14 mouse cellular contexts compared by ENCODE assay signal in the genomic region with DNA sequence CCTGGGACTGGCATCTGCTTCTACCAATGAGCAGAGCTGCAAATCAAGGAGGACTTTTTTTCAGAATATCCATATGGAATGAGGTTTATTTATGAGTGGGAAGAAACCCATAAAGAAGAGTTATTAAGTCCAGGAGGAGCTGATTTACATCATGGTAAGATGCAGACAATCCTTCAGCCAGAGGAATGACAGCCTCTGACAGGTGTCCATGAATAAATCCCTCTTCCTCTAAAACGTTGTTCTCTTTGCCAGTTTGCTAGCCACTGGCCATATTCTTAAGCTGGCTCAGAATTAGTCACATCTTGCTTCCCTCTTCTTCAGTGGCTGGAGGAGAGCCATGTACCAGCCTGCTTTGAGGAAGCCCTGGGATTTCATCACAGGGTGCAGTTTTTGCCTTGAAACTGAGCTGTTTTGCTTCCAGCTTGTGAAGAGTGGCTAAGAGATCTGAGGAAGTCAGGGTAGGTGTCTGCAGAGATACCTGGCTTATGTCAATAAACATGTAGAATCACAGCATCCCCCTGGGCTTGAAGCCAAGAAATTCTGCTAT.
DNase-seq lines count a peak whose midpoint lies in the region; ATAC-seq and TF ChIP-seq lines count a peak whose summit lies in the region.
"Had no signal": no experiment of that assay in that cellular context is flagged by ENCODE, and none has a peak within 500 bp of the region (broad histone marks: within the 10 kb centered on the region; RNA-seq: fewer than 3 reads in every experiment).

No protein-coding gene starts in this region.

- peak; percentile 10 for DNase-seq in hindbrain, postnatal 0 days (ENCODE audit: low spot score)
- DNase-seq in 3134 (ENCODE audit: extremely low read depth, insufficient read length, low spot score) = peak; percentile 9
- DNase-seq: cerebellum, adult 18-20 months; lung, adult 18-20 months; spleen, adult 18-20 months; thymus, adult 2 months had no signal

- H3K4me1 ChIP-seq in hindbrain, postnatal 0 days (ENCODE audit: insufficient read depth, low read length) = no peaks in the 10 kb centered on the region; the same call in 1 of the 2 replicates
- no peaks in the 10 kb centered on the region for H3K4me1 ChIP-seq in hindbrain, embryonic 16.5 days (ENCODE audit: control insufficient read depth, insufficient read depth, low read depth, low read length)
- H3K4me1 ChIP-seq in cortical plate, adult 2 months (ENCODE audit: control insufficient read depth, insufficient read depth, low read length) = no peaks in the 10 kb centered on the region; the same call in 1 of the 2 replicates
- H3K4me1 ChIP-seq in heart, embryonic 12.5 days (replicated peaks) = 0 out of 2 replicates have a peak, but pooled peaks cover 4% of the 10 kb centered on the region
- H3K4me1 ChIP-seq: embryonic facial prominence, embryonic 12.5 days; forebrain, embryonic 15.5 days; neural tube, embryonic 15.5 days had no signal

- no peak for ATAC-seq in hindbrain, postnatal 0 days
- no peak for ATAC-seq in hindbrain, embryonic 16.5 days
- ATAC-seq in heart, embryonic 12.5 days (ENCODE audit: insufficient number of reproducible peaks, low FRiP score) = no peak
- no peak for ATAC-seq in granulocyte monocyte progenitor cell, adult 5-6 weeks (replicated peaks; ENCODE audit: poor library complexity, severe bottlenecking)
- ATAC-seq: forebrain, embryonic 15.5 days had no signal

- H3K4me3 ChIP-seq in hindbrain, postnatal 0 days (ENCODE audit: low read length) = no peak overlapping the region
- H3K4me3 ChIP-seq in hindbrain, embryonic 16.5 days (ENCODE audit: low read length) = no peak overlapping the region
- H3K4me3 ChIP-seq in C2C12 (ENCODE audit: insufficient read depth, poor library complexity, severe bottlenecking) = no peak overlapping the region
- H3K4me3 ChIP-seq in cortical plate, adult 2 months (ENCODE audit: insufficient read depth, low read length) = no peak overlapping the region
- no peak overlapping the region for H3K4me3 ChIP-seq in heart, embryonic 12.5 days
- H3K4me3 ChIP-seq: embryonic facial prominence, embryonic 12.5 days; forebrain, embryonic 15.5 days; neural tube, embryonic 15.5 days had no signal

- no peaks in the 10 kb centered on the region for H3K27me3 ChIP-seq in hindbrain, postnatal 0 days (ENCODE audit: insufficient read depth, low read length)
- H3K27me3 ChIP-seq in hindbrain, embryonic 16.5 days (replicated peaks; ENCODE audit: control insufficient read depth, insufficient read depth, low read length) = no peaks in the 10 kb centered on the region
- H3K27me3 ChIP-seq in C2C12 (ENCODE audit: control insufficient read depth, insufficient read depth, insufficient read length) = no peaks in the 10 kb centered on the region
- H3K27me3 ChIP-seq in heart, embryonic 12.5 days (replicated peaks) = no peaks in the 10 kb centered on the region
- H3K27me3 ChIP-seq: embryonic facial prominence, embryonic 12.5 days; forebrain, embryonic 15.5 days; neural tube, embryonic 15.5 days had no signal

- no peaks in the 10 kb centered on the region for H3K9me3 ChIP-seq in hindbrain, postnatal 0 days (ENCODE audit: low read length)
- no peaks in the 10 kb centered on the region for H3K9me3 ChIP-seq in hindbrain, embryonic 16.5 days (ENCODE audit: control insufficient read depth, low read length)
- no peaks in the 10 kb centered on the region for H3K9me3 ChIP-seq in heart, embryonic 12.5 days (replicated peaks)
- H3K9me3 ChIP-seq: embryonic facial prominence, embryonic 12.5 days; forebrain, embryonic 15.5 days; neural tube, embryonic 15.5 days had no signal

- no peak overlapping the region for H3K4me2 ChIP-seq in hindbrain, postnatal 0 days (ENCODE audit: low read depth, low read length)
- no peak overlapping the region for H3K4me2 ChIP-seq in hindbrain, embryonic 16.5 days (ENCODE audit: low read length)
- no peak overlapping the region for H3K4me2 ChIP-seq in heart, embryonic 12.5 days
- H3K4me2 ChIP-seq: embryonic facial prominence, embryonic 12.5 days; forebrain, embryonic 15.5 days; neural tube, embryonic 15.5 days had no signal

- H3K36me3 ChIP-seq in hindbrain, postnatal 0 days (ENCODE audit: insufficient read depth, low read length) = no peaks in the 10 kb centered on the region
- H3K36me3 ChIP-seq in hindbrain, embryonic 16.5 days (ENCODE audit: control insufficient read depth, insufficient read depth, low read length) = no peaks in the 10 kb centered on the region
- H3K36me3 ChIP-seq in C2C12 (ENCODE audit: control insufficient read depth, insufficient read depth) = no peaks in the 10 kb centered on the region
- no peaks in the 10 kb centered on the region for H3K36me3 ChIP-seq in heart, embryonic 12.5 days
- H3K36me3 ChIP-seq: embryonic facial prominence, embryonic 12.5 days; forebrain, embryonic 15.5 days; neural tube, embryonic 15.5 days had no signal

- H3K79me3 ChIP-seq in C2C12 (ENCODE audit: low read depth) = no peaks in the 10 kb centered on the region

- no peak overlapping the region for H3ac ChIP-seq in C2C12 (ENCODE audit: control insufficient read depth, insufficient read length, low read depth)

- H3K27ac ChIP-seq in hindbrain, postnatal 0 days = no peak overlapping the region
- H3K27ac ChIP-seq in hindbrain, embryonic 16.5 days (ENCODE audit: low read depth, low read length) = no peak overlapping the region
- 0 out of 2 replicates have a peak overlapping the region, but pooled peaks have one; percentile 36 for H3K27ac ChIP-seq in cortical plate, adult 2 months (ENCODE audit: insufficient read depth, low read length)
- no peak overlapping the region for H3K27ac ChIP-seq in heart, embryonic 12.5 days (ENCODE audit: poor library complexity, severe bottlenecking)
- H3K27ac ChIP-seq: embryonic facial prominence, embryonic 12.5 days; forebrain, embryonic 15.5 days; neural tube, embryonic 15.5 days had no signal

- WGBS in hindbrain, postnatal 0 days = 44% methylated on average over 1 of the region's 1 CpGs
- 44% methylated on average over 1 of the region's 1 CpGs for WGBS in hindbrain, embryonic 16.5 days
- WGBS in heart, embryonic 12.5 days = 37% methylated on average over 1 of the region's 1 CpGs

- H3K9ac ChIP-seq in hindbrain, postnatal 0 days (replicated peaks; ENCODE audit: low read length) = no peak overlapping the region
- H3K9ac ChIP-seq in hindbrain, embryonic 16.5 days (ENCODE audit: low read depth, low read length) = no peak overlapping the region
- no peak overlapping the region for H3K9ac ChIP-seq in heart, embryonic 12.5 days
- H3K9ac ChIP-seq: embryonic facial prominence, embryonic 12.5 days; forebrain, embryonic 15.5 days; neural tube, embryonic 15.5 days had no signal

- H3K79me2 ChIP-seq in C2C12 (ENCODE audit: control insufficient read depth, insufficient read depth) = no peaks in the 10 kb centered on the region

- no peak for TF ChIP-seq POLR2A in cortical plate, adult 2 months (IDR thresholded peaks at IDR 0.05; ENCODE audit: extremely low read depth, insufficient read depth, low read length)

- TF ChIP-seq CTCF in hindbrain, postnatal 0 days (IDR thresholded peaks at IDR 0.05; ENCODE audit: low read depth) = no peak
- no peak for TF ChIP-seq CTCF in C2C12 (IDR thresholded peaks at IDR 0.05; ENCODE audit: control insufficient read depth, insufficient read depth, insufficient read length)
- TF ChIP-seq CTCF in cortical plate, adult 2 months (IDR thresholded peaks at IDR 0.05; ENCODE audit: extremely low read depth, insufficient read depth, low read length) = no peak

TF ChIP-seq in C2C12, 6 proteins besides CTCF, POLR2A, EP300 and RAD21:
- no peak for TF ChIP-seq USF1 (IDR thresholded peaks at IDR 0.05; ENCODE audit: low read depth)
- TF ChIP-seq MYOD1 (IDR thresholded peaks at IDR 0.05; ENCODE audit: control insufficient read depth, insufficient read length, low read depth) = peak; percentile 95
- TF ChIP-seq MAX (IDR thresholded peaks at IDR 0.05) = no peak
- no peak for TF ChIP-seq MYOG (IDR thresholded peaks at IDR 0.05; ENCODE audit: control insufficient read depth, extremely low read depth, insufficient read length)
- TF ChIP-seq CEBPB (IDR thresholded peaks at IDR 0.05; ENCODE audit: low read depth) = peak; percentile 12
- TF ChIP-seq FOSL1 (IDR thresholded peaks at IDR 0.05; ENCODE audit: insufficient read depth, low read length, poor library complexity, severe bottlenecking) = no peak
